Mouse (Mus musculus) T-cell, adult 2 months (primary cell): Measurements from ENCODE around the gene Gm13023.
"Not testable (repeated sequence)": the region's sequence is repeated elsewhere in the genome, so short reads cannot be mapped to it uniquely, and the experiment has no call there.

Experiments used
- DNase-seq: peaks from one replicate; pipeline ENCODE4 v3.0.0; 2022; ENCODE audit warnings: low spot score

The Gm13023 gene

GRCm38 (mm10) chr4:143789052-143789451 lies at the start of gene Gm13023:
Gene Gm13023, plus strand, starts transcription at chr4:143789352.
- not testable (repeated sequence) for DNase-seq

GRCm38 (mm10) chr4:143815993-143816392 lies 26.8 kb downstream of the Gm13023 start, which contains the start of gene Gm13084:
Gene Gm13084, minus strand, starts transcription at chr4:143816093.
- DNase-seq: no peak
